Mouse (Mus musculus): Measurements from ENCODE around the gene Gmpr. TPM values are rescaled to one million over a fixed set of nuclear protein-coding genes. Genes with fewer than 3 reads are reported as not detected.

Gene Gmpr
- 5.5 and 5.7 TPM in 2 replicates for polyA plus RNA-seq (2012; ENCODE audit: insufficient read depth, insufficient read length, missing spikeins)

DNA sequence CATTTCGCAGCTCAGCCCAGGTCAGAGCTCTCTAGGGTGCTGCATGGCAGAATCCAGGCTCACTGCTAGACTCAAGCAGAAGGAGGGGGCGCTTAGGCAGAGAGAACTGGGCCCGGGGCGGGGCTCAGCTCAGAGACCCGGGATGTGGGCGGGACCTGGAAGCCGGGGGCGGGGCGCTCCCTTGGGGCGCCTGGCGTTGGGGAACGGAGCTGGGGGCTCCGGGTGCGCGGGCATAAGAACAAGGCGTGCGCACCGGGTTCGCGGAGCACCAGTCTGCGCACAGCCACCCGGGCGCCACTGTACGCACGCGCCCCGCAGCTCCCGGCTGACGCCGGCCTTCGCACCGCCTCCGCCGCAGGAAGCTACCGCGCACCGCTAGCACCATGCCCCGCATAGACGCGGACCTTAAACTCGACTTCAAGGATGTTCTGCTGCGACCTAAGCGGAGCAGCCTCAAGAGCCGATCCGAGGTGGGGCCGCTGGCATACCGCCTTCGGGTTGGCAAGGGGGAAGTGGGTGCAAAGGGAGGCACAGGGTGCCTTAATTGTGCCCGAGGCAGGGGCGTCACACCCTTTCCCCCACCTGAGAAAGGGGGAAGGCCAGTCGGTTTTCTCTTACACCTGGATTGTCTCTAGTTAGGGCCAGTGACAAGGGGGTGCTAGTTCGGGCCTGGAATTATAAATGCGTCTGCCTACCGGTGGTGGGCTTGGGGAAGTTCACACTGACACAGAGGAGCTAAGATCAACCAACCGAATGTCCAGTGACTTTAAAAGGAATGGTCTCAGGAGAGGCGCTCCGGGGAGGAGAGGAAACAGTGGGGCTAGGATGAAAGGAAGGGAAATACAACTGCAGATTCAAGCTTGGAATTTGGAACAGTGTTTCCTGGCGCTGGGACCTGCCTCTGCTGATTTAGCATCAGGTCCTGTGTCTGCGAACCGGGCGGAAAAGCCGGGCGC lies at the start of gene Gmpr:
Gene Gmpr, plus strand, starts transcription at position 171 of the 956 bp plus-strand sequence.
- no peak within 1 kb of the TSS for H3K27ac ChIP-seq (ENCODE audit: insufficient read depth, low read depth, low read length)
- H3K4me1 ChIP-seq (ENCODE audit: control insufficient read depth, insufficient read depth, low read length): peaks cover 13% of the 10 kb centered on the region

DNA sequence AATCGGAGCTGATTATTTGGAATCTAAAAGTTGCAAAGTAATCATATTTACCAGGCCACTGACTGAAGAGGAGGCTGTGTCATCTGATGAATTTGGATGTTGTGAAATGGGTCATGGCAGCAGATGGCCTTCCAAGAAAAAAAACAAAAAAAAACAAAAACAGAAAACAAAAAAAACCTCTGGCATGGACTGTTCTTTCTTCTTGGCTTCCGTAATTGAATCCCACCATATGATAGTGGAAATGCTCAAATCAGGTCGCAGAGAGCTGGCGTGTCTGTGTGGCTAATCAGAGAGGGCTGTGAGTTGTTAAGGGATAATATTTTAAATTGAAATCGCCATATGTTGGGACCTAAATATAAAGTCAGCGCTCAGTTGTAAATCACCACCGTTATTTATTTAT lies 49.8 kb upstream of the Gmpr start:
- peak overlapping the region; percentile 26; the same call in 1 of the 2 replicates for H3K27ac ChIP-seq (ENCODE audit: insufficient read depth, low read depth, low read length)
- H3K4me3 ChIP-seq (ENCODE audit: insufficient read depth, low read length): no peak overlapping the region
- H3K4me1 ChIP-seq (ENCODE audit: control insufficient read depth, insufficient read depth, low read length): peaks cover 37% of the 10 kb centered on the region
- TF ChIP-seq CTCF (IDR thresholded peaks at IDR 0.05; ENCODE audit: low read depth, low read length): no peak
- TF ChIP-seq POLR2A (IDR thresholded peaks at IDR 0.05; ENCODE audit: borderline replicate concordance, low read depth, low read length): no peak

More for the DNA sequence above, at the start of gene Gmpr:
- TF ChIP-seq POLR2A (IDR thresholded peaks at IDR 0.05; ENCODE audit: borderline replicate concordance, low read depth, low read length): no peak
- TF ChIP-seq CTCF (IDR thresholded peaks at IDR 0.05; ENCODE audit: low read depth, low read length): no peak
- peak within 1 kb of the TSS; percentile 80 for H3K4me3 ChIP-seq (ENCODE audit: insufficient read depth, low read length)

DNA sequence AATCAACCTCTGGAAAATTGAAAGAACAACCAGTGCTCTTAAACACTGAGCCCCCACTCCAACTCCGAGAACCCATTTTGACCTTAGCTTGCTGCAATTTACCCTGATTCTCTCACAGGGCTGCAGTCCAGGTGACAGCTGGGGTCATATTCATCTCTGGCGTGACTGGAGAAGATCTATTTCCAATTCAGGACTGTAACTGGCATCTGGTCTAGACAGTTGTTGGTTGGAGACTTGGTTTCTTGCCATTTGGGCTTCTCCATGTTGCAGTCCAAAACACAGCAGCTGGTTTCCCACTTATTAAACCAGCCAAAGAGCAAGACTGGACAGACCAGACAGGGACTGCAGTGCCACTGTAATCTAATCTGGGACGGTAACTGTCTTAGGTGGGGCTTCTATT lies 47.1 kb upstream of the Gmpr start:
- TF ChIP-seq POLR2A (IDR thresholded peaks at IDR 0.05; ENCODE audit: borderline replicate concordance, low read depth, low read length) (no peak), CTCF (IDR thresholded peaks at IDR 0.05; ENCODE audit: low read depth, low read length) (no peak)
- no peak overlapping the region for H3K27ac ChIP-seq (ENCODE audit: insufficient read depth, low read depth, low read length)
- H3K4me1 ChIP-seq (ENCODE audit: control insufficient read depth, insufficient read depth, low read length): peaks cover 16% of the 10 kb centered on the region
- no peak overlapping the region for H3K4me3 ChIP-seq (ENCODE audit: insufficient read depth, low read length)

DNA sequence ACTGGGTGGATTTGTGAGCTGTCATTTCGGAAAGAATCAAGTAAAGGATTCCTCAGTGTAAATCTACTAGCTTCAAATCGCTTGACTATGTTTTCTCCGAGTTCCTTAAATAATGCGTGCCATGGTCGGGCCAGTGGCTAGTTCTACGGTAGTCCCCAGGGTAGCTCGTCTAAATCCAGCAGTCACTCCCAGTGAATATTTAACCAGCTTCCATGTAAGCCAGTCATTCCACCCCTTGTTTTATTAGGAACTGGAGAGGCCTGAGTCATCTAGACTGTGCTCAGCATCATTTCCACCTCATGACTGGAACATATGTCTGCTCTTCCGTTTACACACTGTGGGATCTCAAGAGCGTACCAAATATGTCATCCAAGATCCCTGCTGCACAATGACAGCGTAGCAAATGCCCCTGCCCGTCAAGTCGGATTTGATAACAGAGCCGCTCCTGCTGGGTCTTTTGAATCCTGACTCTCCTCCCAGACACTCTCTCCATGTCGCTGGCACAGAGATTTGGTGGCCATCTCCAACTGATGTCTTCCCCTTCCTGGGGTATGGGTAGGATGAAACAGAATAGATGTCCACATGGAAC lies 45.8 kb upstream of the Gmpr start:
- TF ChIP-seq POLR2A (IDR thresholded peaks at IDR 0.05; ENCODE audit: borderline replicate concordance, low read depth, low read length) (no peak), CTCF (IDR thresholded peaks at IDR 0.05; ENCODE audit: low read depth, low read length) (no peak)
- no peak overlapping the region for H3K4me3 ChIP-seq (ENCODE audit: insufficient read depth, low read length)

DNA sequence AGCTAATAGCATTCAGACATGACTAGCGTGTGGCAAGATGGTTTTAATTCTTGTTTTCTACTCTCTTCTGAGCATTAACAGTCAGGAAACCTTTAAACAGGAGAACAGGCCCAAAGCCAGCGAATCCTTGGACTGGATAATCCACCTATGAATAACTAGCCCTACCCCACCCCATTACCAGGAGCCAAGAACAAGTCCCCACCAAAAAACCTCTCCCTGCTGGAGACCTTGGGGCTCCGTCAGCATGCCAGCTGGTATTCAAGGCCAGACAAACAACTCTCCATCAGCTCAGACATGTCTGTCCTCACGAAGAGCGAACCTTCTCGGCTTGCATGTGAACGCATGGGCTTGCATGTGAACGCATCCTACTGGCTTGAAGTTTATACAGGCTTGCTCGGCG lies 41.6 kb upstream of the Gmpr start:
- Histone ChIP-seq H3K4me3 (ENCODE audit: insufficient read depth, low read length) (no peak overlapping the region), H3K27ac (ENCODE audit: insufficient read depth, low read depth, low read length) (no peak overlapping the region), H3K4me1 (ENCODE audit: control insufficient read depth, insufficient read depth, low read length) (no peaks in the 10 kb centered on the region)
- TF ChIP-seq POLR2A (IDR thresholded peaks at IDR 0.05; ENCODE audit: borderline replicate concordance, low read depth, low read length) (no peak), CTCF (IDR thresholded peaks at IDR 0.05; ENCODE audit: low read depth, low read length) (no peak)

More for the DNA sequence above, 45.8 kb upstream of the Gmpr start:
- no peak overlapping the region for H3K27ac ChIP-seq (ENCODE audit: insufficient read depth, low read depth, low read length)
- H3K4me1 ChIP-seq (ENCODE audit: control insufficient read depth, insufficient read depth, low read length): peaks cover 7% of the 10 kb centered on the region

DNA sequence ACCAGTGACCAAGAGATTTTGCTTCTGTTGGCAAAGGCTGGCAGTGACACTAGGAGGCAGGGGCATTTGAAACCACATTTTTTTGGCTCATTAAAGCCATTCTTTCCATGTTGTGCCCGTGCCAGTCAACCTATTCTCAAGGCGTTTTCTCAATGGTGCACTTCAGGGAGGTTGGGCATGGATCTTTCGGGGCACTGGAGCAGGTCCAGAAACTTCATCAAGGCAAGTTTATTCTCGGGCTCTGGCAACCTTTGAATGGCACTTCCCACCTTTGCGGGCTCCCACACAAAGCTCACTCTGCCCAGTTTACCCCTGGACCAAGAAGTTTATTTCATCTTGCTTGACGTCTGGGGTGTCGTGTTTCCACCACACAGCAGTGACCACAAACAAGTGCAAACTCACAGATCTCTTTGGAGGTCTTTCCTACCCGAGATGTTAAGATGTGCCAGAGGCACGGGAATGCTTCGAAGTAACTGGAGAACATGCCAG lies 41.2 kb upstream of the Gmpr start:
- Histone ChIP-seq H3K4me1 (ENCODE audit: control insufficient read depth, insufficient read depth, low read length) (no peaks in the 10 kb centered on the region), H3K4me3 (ENCODE audit: insufficient read depth, low read length) (no peak overlapping the region), H3K27ac (ENCODE audit: insufficient read depth, low read depth, low read length) (no peak overlapping the region)
- TF ChIP-seq POLR2A (IDR thresholded peaks at IDR 0.05; ENCODE audit: borderline replicate concordance, low read depth, low read length) (no peak), CTCF (IDR thresholded peaks at IDR 0.05; ENCODE audit: low read depth, low read length) (no peak)

DNA sequence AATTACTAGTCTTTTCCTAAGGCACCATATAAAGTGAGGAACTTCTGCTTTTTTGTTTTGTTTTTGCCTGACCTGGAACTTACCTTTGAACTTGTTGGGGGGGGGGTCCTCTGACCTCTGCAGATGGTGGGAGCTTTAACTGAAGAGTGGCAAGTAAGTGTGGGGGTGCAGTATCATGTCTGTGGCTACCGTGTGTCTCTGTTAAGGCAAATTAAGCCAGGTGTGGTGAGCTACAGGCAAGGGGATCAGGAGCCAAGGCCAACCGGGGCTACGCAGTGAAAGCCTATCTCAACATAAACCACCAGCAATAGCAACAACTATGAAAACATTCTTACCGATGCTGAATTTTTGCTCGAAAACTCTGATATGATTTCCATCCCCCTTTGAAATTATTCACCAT lies 38.5 kb upstream of the Gmpr start:
- no peaks in the 10 kb centered on the region for H3K4me1 ChIP-seq (ENCODE audit: control insufficient read depth, insufficient read depth, low read length)
- no peak overlapping the region for H3K4me3 ChIP-seq (ENCODE audit: insufficient read depth, low read length)
- TF ChIP-seq CTCF (IDR thresholded peaks at IDR 0.05; ENCODE audit: low read depth, low read length) (no peak), POLR2A (IDR thresholded peaks at IDR 0.05; ENCODE audit: borderline replicate concordance, low read depth, low read length) (no peak)
- H3K27ac ChIP-seq (ENCODE audit: insufficient read depth, low read depth, low read length): no peak overlapping the region

DNA sequence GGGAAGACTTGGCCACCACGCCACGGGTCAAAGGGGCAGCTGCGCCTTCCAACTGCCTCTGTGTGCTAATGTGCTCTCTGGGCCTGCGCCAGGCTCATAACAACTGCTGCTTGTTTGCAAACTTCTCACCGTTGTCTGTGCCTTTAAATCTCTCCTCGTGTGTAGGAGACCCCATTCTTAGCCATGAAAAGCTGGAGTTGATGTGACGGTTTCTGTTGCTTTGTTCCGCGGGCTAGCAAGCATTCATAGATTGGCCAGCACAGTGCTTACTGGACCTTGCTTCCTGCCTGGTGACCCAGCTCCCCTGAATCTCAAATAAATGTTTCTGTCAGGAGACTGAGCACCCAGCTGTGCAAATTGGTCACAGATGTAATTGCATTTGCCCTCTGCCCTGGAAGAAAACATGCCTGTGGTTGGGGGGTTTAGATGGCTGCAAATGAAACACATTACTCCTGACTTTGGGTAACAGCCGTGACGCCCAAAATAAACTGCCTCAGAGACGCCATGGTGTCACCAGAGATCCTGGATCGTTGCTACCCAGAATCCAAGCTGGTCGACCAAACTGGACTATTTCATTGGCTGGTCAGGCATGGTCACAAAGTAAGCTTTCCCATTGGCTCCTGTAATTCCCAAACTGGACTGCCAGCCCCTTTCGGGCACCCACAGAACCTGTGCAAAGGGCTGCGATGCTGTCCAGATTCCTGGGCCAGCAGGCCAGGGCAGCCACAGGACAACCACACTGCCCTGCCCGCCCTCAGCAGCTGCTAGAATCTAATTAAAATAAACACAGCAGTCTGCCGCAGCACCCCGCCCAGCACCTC lies 37.6 kb upstream of the Gmpr start:
- TF ChIP-seq POLR2A (IDR thresholded peaks at IDR 0.05; ENCODE audit: borderline replicate concordance, low read depth, low read length) (no peak), CTCF (IDR thresholded peaks at IDR 0.05; ENCODE audit: low read depth, low read length) (no peak)
- Histone ChIP-seq H3K4me3 (ENCODE audit: insufficient read depth, low read length) (no peak overlapping the region), H3K4me1 (ENCODE audit: control insufficient read depth, insufficient read depth, low read length) (no peaks in the 10 kb centered on the region), H3K27ac (ENCODE audit: insufficient read depth, low read depth, low read length) (no peak overlapping the region)

DNA sequence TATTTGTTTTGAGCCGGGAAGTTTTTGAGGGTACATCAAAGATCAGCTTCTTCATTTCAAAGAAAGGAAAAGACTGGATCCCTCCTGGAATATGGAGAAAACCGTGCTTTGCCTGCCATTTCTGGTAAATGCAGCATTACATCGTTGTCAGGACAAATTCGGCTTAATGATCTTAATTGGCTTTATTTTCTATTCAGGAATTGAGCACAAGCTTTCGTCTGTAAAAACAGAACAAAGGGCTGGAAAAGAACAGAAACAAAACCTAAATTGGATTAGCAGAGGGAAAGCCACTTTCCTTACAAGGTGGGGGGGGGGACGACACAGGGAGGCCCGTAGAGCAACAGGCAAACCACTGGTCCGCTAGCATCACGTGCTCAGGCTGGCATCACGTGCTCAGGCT lies 33.9 kb upstream of the Gmpr start:
- H3K27ac ChIP-seq (ENCODE audit: insufficient read depth, low read depth, low read length): no peak overlapping the region
- no peaks in the 10 kb centered on the region for H3K4me1 ChIP-seq (ENCODE audit: control insufficient read depth, insufficient read depth, low read length)
- no peak for TF ChIP-seq CTCF (IDR thresholded peaks at IDR 0.05; ENCODE audit: low read depth, low read length)
- TF ChIP-seq POLR2A (IDR thresholded peaks at IDR 0.05; ENCODE audit: borderline replicate concordance, low read depth, low read length): no peak
- no peak overlapping the region for H3K4me3 ChIP-seq (ENCODE audit: insufficient read depth, low read length)
